Mouse (Mus musculus): Measurements from ENCODE around the gene Nlrp3. TPM values are rescaled to one million over a fixed set of nuclear protein-coding genes. Genes with fewer than 3 reads are reported as not detected.

The Nlrp3 gene
- 0.17 TPM for polyA plus RNA-seq (2014; fragmentation: Illumina TruSeq; extraction: RNeasy Lipid Tissue Mini Kit (QIAGEN cat#74804); ENCODE audit: low read depth, low replicate concordance)

GRCm38 (mm10) chr11:59541324-59541723 lies at the start of gene Nlrp3:
Gene Nlrp3 (plus strand): TSS chr11:59541568.

GRCm38 (mm10) chr11:59526472-59527080 lies 14.8 kb upstream of the Nlrp3 start, which contains the start of gene Zkscan17:
Gene Zkscan17 (minus strand): TSS chr11:59526751.

GRCm38 (mm10) chr11:59576135-59576534 lies 34.8 kb downstream of the Nlrp3 start, which contains the start of gene Olfr222:
Gene Olfr222 (minus strand): TSS chr11:59576235.

DNA sequence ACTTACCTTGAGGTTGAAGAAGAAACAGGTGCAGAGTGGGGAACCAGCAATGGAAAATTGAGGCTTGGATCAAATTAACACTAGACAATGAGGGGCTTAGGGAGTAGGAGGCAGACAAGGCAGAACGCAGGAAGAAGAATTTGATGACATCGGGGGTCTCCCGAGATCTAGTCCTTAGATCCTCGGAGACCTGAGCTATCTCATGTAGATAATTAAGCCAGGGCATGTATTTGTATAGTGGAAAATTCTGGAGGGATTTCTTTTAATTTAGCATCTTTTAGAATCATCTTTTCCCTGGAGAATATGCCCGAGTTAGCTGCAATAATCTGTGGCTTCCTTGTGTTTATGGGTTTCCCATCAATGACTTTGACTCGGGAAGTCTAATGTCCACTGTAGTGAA lies 51.8 kb downstream of the Nlrp3 start, which contains the start of gene Olfr223:
Gene Olfr223, minus strand, starts transcription at position 101 of the 400 bp plus-strand sequence.

Other genes with a start within 250 kb of the Nlrp3 start
- 0.52 TPM for gene Wnt9a, start 234.6 kb upstream of the Nlrp3 start, polyA plus RNA-seq (2014; fragmentation: Illumina TruSeq; extraction: RNeasy Lipid Tissue Mini Kit (QIAGEN cat#74804); ENCODE audit: low read depth, low replicate concordance)
- gene Prss38, start 165.9 kb upstream of the Nlrp3 start, polyA plus RNA-seq (2014; fragmentation: Illumina TruSeq; extraction: RNeasy Lipid Tissue Mini Kit (QIAGEN cat#74804); ENCODE audit: low read depth, low replicate concordance) = not detected
- gene Jmjd4, start 91.5 kb upstream of the Nlrp3 start, polyA plus RNA-seq (2014; fragmentation: Illumina TruSeq; extraction: RNeasy Lipid Tissue Mini Kit (QIAGEN cat#74804); ENCODE audit: low read depth, low replicate concordance) = 11.6 TPM
- gene Snap47, start 90.4 kb upstream of the Nlrp3 start, polyA plus RNA-seq (2014; fragmentation: Illumina TruSeq; extraction: RNeasy Lipid Tissue Mini Kit (QIAGEN cat#74804); ENCODE audit: low read depth, low replicate concordance) = 56.9 TPM
- gene Zfp867, start 69.1 kb upstream of the Nlrp3 start, polyA plus RNA-seq (2014; fragmentation: Illumina TruSeq; extraction: RNeasy Lipid Tissue Mini Kit (QIAGEN cat#74804); ENCODE audit: low read depth, low replicate concordance) = 11.1 TPM
- 2.8 TPM for gene Zkscan17, start 14.8 kb upstream of the Nlrp3 start, polyA plus RNA-seq (2014; fragmentation: Illumina TruSeq; extraction: RNeasy Lipid Tissue Mini Kit (QIAGEN cat#74804); ENCODE audit: low read depth, low replicate concordance)
- not detected for gene Olfr222, start 34.7 kb downstream of the Nlrp3 start, polyA plus RNA-seq (2014; fragmentation: Illumina TruSeq; extraction: RNeasy Lipid Tissue Mini Kit (QIAGEN cat#74804); ENCODE audit: low read depth, low replicate concordance)
- not detected for gene Olfr223, start 51.7 kb downstream of the Nlrp3 start, polyA plus RNA-seq (2014; fragmentation: Illumina TruSeq; extraction: RNeasy Lipid Tissue Mini Kit (QIAGEN cat#74804); ENCODE audit: low read depth, low replicate concordance)
- 25.6 TPM for gene Mprip, start 119.7 kb downstream of the Nlrp3 start, polyA plus RNA-seq (2014; fragmentation: Illumina TruSeq; extraction: RNeasy Lipid Tissue Mini Kit (QIAGEN cat#74804); ENCODE audit: low read depth, low replicate concordance)
- gene Pld6, start 246.1 kb downstream of the Nlrp3 start, polyA plus RNA-seq (2014; fragmentation: Illumina TruSeq; extraction: RNeasy Lipid Tissue Mini Kit (QIAGEN cat#74804); ENCODE audit: low read depth, low replicate concordance) = 0.58 TPM

All from adrenal gland, adult 10 weeks (tissue).